Mouse (Mus musculus) lung, embryonic 14.5 days (tissue): Measurements from ENCODE around the gene Palld. TPM values are rescaled to one million over a fixed set of nuclear protein-coding genes. Genes with fewer than 3 reads are reported as not detected.

Source experiments
- ATAC-seq: fragments of 200-750 bp; cut with Nextera tagmentation; 2 replicates; pipeline ENCODE4 v1.8.0; 2017; ENCODE audit warnings: mild to moderate bottlenecking, moderate TSS enrichment, moderate library complexity; ENCODE audit not compliant: insufficient read depth
- DNase-seq: peaks from one replicate; pipeline ENCODE4 v3.0.0-alpha.2; 2015
- H3K27ac ChIP-seq: fragments of 300-500 bp; sonication (generic); 2 replicates; pipeline ENCODE4 v1.5.1; 2014; ENCODE audit warnings: low read depth, mild to moderate bottlenecking, moderate library complexity
- H3K27me3 ChIP-seq: fragments of 300-500 bp; sonication (generic); 2 replicates; pipeline ENCODE4 v1.6.1; 2014; ENCODE audit warnings: low read length, control low read depth; ENCODE audit not compliant: insufficient read depth
- H3K36me3 ChIP-seq: fragments of 300-500 bp; sonication (generic); 2 replicates; pipeline ENCODE4 v1.6.1; 2014; ENCODE audit warnings: control low read depth; ENCODE audit not compliant: insufficient read depth
- H3K4me1 ChIP-seq: fragments of 300-500 bp; sonication (generic); 2 replicates; pipeline ENCODE4 v1.6.1; 2014; ENCODE audit warnings: antibody characterized with exemption, control low read depth; ENCODE audit not compliant: insufficient read depth
- H3K4me2 ChIP-seq: fragments of 300-500 bp; sonication (generic); 2 replicates; pipeline ENCODE4 v1.6.1; 2014; ENCODE audit warnings: mild to moderate bottlenecking
- H3K4me3 ChIP-seq: fragments of 300-500 bp; sonication (generic); 2 replicates; pipeline ENCODE4 v1.5.1; 2014; ENCODE audit warnings: low read depth, low read length
- H3K9ac ChIP-seq: fragments of 300-500 bp; sonication (generic); 2 replicates; pipeline ENCODE4 v1.6.1; 2014
- H3K9me3 ChIP-seq: fragments of 300-500 bp; sonication (generic); 2 replicates; pipeline ENCODE4 v1.6.1; 2016; ENCODE audit warnings: low read depth, low read length, control low read depth
- CTCF ChIP-seq: IDR thresholded peaks from 2 replicates; pipeline ENCODE4 v1.5.1; 2016; ENCODE audit warnings: antibody characterized with exemption, low read depth
- WGBS: fragments of 180-500 bp; shearing (Covaris S2); extraction: QIAGEN DNeasy Blood & Tissue Kit; methylation state at CpG from one replicate; pipeline ENCODE4 v1.1.7; 2014; 5-methylcytosine and 5-hydroxymethylcytosine counted together
- polyA plus RNA-seq: library from polyadenylated mRNA; unstranded; fragments of >200 nt; fragmentation: Nextera tagmentation; extraction: Ambion mirVana; gene quantifications from 2 replicates; pipeline ENCODE4 v1.2.1, GENCODE M21; 2014

The Palld gene
- polyA plus RNA-seq, 1 experiment from 2014 or later: 85.0 TPM

DNA sequence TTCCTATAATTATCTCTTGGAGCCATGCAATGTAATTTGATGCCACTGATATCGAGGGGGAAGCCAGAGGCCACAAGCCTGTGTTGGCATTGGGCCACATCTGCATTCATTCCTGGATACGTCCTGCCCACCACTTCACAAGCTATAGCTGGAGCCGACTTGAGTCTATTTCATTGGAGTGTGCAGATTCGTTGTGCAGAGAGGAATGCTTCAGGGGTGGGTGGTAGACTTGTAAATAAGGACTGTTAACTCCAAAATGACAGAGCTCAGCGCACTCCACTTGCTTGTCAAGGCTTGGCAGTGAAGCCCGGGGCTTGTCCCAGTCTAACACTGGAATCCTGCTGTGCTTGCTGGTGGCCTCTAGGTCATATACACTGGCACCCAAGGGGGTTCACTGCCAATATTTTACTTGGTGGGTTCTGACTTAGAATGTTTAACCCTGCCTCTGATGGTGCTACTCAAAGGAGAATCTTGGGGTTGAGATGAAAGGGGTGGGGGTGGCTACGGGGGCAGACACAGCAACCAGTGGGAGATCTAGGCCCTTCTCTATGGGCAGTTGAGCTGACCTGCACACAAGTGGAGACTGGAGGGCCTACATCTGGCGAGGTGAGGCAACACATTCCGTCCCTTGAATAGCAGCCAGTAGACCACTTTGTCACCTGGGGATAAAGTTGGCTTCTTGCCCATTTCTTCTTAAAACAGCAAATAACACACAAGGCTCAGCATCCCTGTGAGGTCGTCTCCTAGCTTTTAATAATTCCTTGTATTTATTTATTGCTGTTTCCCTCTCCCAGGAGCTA lies 157.1 kb downstream of the Palld start:
- Histone ChIP-seq H3K36me3 (no peaks in the 10 kb centered on the region), H3K27ac (peak overlapping the region; percentile 70), H3K9me3 (0 out of 2 replicates have a peak, but pooled peaks cover 5% of the 10 kb centered on the region), H3K9ac (no peak overlapping the region), H3K4me2 (peak overlapping the region; percentile 29; the same call in 1 of the 2 replicates), H3K27me3 (no peaks in the 10 kb centered on the region), H3K4me1 (peaks cover 11% of the 10 kb centered on the region), H3K4me3 (no peak overlapping the region)
- ATAC-seq: peak; percentile 94
- DNase-seq: peak; percentile 83
- TF ChIP-seq CTCF: no peak
- WGBS: 20% methylated on average over 10 of the region's 10 CpGs

DNA sequence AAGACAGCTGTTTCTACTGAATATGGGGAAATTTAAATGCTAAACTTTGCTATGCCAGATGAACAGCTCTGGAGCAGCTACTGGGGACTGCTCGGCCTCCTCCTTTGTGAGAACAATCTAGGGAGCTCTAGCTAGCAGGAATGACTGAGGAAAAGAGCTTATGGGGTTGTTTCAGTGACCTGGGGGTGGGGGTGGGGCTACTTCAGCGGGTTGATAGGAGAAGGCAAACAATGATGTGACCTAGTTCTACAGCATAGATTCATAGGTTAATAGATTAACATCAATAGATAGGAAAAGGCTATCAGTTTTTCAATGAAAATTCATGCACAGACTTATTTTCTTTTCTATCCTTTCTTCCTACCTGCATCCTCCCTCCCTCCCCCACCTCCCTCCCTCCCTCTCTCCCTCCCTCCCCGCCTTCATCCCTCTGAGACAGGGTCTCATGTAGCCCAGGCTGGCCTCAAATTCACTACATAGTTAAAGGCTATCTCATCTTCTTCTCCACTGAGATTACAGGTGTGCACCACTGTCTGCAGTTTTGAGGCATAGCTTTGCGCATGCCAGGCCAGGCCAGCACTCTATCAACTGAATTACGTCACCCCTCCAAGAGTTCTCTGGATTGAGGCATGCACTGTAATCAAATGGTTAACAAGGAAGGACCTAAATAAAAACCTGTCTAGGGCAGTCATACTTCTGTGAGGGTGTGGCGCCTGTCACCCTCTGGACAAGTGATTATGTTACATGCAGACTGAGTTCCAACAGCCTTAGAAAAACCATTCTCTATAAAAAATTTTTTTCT lies 158.5 kb downstream of the Palld start:
- peak; percentile 32; the same call in 1 of the 2 replicates for ATAC-seq
- no peak for TF ChIP-seq CTCF
- no peak for DNase-seq
- H3K4me3 ChIP-seq: no peak overlapping the region
- no peaks in the 10 kb centered on the region for H3K9me3 ChIP-seq
- H3K27ac ChIP-seq: no peak overlapping the region
- 62% methylated on average over 6 of the region's 6 CpGs for WGBS
- no peaks in the 10 kb centered on the region for H3K36me3 ChIP-seq
- no peaks in the 10 kb centered on the region for H3K27me3 ChIP-seq
- no peak overlapping the region for H3K4me2 ChIP-seq
- peaks cover 11% of the 10 kb centered on the region for H3K4me1 ChIP-seq
- H3K9ac ChIP-seq: no peak overlapping the region

DNA sequence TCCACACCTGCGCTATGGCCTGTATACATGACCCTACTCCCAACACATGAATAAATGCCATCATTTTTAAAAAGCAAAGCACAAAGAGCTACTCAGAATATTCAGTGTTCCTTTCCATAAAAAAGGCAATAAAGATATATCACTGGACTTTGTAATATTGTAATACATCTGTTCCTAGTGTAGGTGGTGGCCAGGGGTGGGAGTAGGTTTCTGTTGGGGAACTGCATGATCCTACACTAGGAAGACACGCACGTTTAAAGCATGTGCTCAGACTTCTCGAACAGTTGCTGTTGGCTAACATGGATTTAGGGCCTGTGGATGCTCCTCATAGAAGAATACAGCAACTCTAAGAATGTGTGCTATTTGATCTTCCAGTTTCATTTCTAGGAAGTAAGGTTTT lies 165.0 kb downstream of the Palld start:
- WGBS: 90% methylated on average over 4 of the region's 4 CpGs
- DNase-seq: no peak
- H3K36me3 ChIP-seq: no peaks in the 10 kb centered on the region
- H3K9me3 ChIP-seq: no peaks in the 10 kb centered on the region
- no peaks in the 10 kb centered on the region for H3K4me1 ChIP-seq
- TF ChIP-seq CTCF: no peak
- no peak overlapping the region for H3K4me2 ChIP-seq
- H3K27me3 ChIP-seq: no peaks in the 10 kb centered on the region
- no peak overlapping the region for H3K9ac ChIP-seq
- no peak for ATAC-seq
- H3K27ac ChIP-seq: no peak overlapping the region
- no peak overlapping the region for H3K4me3 ChIP-seq

DNA sequence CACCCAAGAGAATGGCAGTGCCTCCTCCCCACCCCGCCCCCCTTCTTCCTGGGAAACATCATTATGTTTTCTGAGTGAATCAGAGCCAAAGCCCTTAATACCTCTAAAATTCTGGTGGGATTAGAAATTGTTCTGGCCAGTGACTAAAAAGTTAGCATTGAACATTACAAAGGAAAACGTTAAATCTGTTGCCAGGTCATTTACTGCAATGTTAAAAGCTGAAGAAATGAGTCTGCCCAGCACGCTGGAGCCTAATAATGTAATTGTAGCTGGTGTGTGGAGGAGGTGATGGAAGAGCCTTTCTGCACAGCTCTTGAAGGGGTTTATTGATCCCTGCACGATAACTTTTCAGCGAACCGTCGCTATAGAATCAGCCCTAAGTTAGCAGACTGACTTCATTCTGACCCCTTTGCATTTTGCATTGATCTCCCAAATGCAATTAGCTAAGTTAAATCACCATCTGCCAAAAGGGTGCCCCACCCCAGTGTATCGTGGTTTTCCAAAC lies 165.7 kb downstream of the Palld start:
- Histone ChIP-seq H3K27ac (no peak overlapping the region), H3K4me3 (no peak overlapping the region), H3K36me3 (no peaks in the 10 kb centered on the region), H3K9me3 (no peaks in the 10 kb centered on the region), H3K4me1 (no peaks in the 10 kb centered on the region), H3K9ac (no peak overlapping the region), H3K4me2 (no peak overlapping the region), H3K27me3 (no peaks in the 10 kb centered on the region)
- DNase-seq: no peak
- no peak for ATAC-seq
- TF ChIP-seq CTCF: no peak
- WGBS: 88% methylated on average over 8 of the region's 8 CpGs

DNA sequence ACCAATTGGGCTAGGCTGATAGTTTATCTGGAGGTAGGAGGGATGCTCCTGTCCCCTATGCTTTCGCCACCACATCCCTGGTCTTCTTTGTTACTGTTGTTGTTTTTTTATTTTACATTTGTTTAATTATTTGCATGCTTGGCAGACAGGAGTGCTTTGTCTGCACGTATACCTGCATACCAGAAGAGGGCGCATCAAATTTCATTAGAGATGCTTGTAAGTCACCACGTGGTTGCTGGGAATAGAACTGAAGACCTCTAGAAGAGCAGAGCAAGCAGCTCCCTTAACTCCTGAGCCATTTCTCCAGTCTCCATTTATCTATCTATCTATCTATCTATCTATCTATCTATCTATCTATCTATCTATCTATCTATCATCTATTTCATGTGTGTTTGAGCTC lies 166.4 kb downstream of the Palld start:
- Histone ChIP-seq H3K36me3 (no peaks in the 10 kb centered on the region), H3K4me1 (peaks cover 1% of the 10 kb centered on the region; the same call in 1 of the 2 replicates), H3K4me2 (no peak overlapping the region), H3K9ac (no peak overlapping the region), H3K27ac (no peak overlapping the region), H3K4me3 (no peak overlapping the region), H3K27me3 (no peaks in the 10 kb centered on the region), H3K9me3 (no peaks in the 10 kb centered on the region)
- peak; percentile 41 for TF ChIP-seq CTCF
- no peak for DNase-seq
- ATAC-seq: no peak
- 44% methylated on average over 4 of the region's 4 CpGs for WGBS

DNA sequence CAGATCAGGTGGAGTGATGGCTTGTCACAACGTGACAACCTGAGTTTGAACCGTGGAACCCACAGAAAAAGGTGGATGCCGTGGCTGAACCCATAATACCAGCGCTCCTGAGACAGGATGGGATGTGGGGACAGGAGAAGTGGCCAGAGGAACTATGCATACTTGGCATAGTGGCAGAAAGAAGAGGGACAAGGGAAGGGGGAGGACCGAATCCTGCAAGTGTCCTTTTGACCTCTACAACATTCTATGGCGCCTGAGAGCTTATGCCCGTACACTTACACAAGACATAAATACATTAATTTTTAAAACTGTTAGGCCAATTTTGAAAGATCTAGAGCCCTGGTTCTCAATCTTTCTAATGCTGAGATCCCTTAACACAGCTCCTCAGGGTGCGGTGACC lies 168.3 kb downstream of the Palld start:
- no peaks in the 10 kb centered on the region for H3K9me3 ChIP-seq
- H3K9ac ChIP-seq: no peak overlapping the region
- H3K27me3 ChIP-seq: no peaks in the 10 kb centered on the region
- H3K4me3 ChIP-seq: no peak overlapping the region
- no peak for TF ChIP-seq CTCF
- H3K36me3 ChIP-seq: no peaks in the 10 kb centered on the region
- no peak for DNase-seq
- no peak overlapping the region for H3K4me2 ChIP-seq
- H3K4me1 ChIP-seq: peaks cover 3% of the 10 kb centered on the region; the same call in 1 of the 2 replicates
- WGBS: 85% methylated on average over 8 of the region's 8 CpGs
- no peak for ATAC-seq
- H3K27ac ChIP-seq: no peak overlapping the region

DNA sequence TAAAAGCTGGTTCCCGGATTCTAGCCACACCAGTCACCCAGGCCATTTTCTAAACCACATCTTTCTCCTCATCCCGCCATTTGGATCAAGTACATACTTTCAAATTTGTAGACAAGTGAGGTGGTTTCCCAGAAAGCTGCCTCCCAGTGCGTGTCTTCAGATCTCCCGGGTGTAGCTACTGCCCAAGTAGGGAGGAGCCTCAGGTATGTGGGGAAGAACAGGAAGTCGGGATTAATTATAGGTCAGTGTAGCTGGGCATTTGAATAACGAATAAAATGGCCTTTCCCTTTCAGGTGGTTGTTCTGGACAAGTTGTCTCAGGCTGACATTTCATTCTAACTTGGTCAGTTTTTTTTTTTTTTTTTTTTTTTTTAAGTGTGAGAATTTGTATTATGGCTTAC lies 170.3 kb downstream of the Palld start:
- Histone ChIP-seq H3K36me3 (no peaks in the 10 kb centered on the region), H3K9me3 (no peaks in the 10 kb centered on the region), H3K4me3 (no peak overlapping the region), H3K4me2 (no peak overlapping the region), H3K4me1 (peaks cover 3% of the 10 kb centered on the region), H3K27me3 (no peaks in the 10 kb centered on the region), H3K9ac (no peak overlapping the region), H3K27ac (no peak overlapping the region)
- 55% methylated on average over 6 of the region's 6 CpGs for WGBS
- no peak for ATAC-seq
- no peak for DNase-seq
- no peak for TF ChIP-seq CTCF
